Mouse (Mus musculus): ENCODE data around the gene Eprs.

DNA sequence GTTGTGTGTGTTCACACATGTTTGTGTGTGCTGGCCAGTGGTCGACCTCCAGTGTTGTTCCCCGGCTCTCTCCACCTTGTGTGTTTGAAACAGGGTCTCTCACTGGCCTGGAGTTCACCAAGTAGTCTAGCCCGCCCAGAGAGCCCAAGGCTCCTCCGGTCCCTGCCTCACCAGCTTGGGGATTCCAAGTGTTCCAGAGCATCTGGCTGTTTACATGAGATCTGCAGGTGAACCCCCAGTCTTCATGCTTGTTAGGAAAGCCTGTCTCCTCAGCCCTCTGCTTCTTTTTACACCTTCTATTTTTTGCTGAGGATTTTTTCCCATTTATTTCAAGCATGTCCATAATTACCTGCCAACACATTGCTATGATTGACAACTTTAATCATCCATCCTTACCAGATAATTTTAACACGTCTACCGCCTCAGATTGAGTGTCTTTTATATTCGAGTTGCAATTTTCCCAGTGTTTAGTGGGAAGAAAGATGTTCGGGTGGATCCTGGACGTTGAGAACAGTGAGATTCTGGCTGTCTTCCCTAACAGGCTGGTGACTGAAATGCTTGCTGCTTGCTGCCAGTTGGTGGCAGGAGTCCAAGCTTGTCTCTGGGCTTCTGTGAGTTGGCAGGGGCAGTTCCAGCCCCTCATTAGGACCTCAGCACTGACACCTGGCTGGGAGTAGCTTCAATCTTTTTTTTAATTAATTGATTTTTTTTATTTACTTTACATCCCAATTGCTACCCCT lies 76.2 kb downstream of the Eprs start:
- no peak for TF ChIP-seq CTCF (IDR thresholded peaks at IDR 0.05; ENCODE audit: low read depth, low read length)
- TF ChIP-seq TAL1 (conservative IDR thresholded peaks at IDR 0.05; ENCODE audit: low read depth, low read length), result no peak
- TF ChIP-seq GATA1 (IDR thresholded peaks at IDR 0.05; ENCODE audit: borderline replicate concordance, low read length), result no peak
- no peak for TF ChIP-seq POLR2AphosphoS5 (IDR thresholded peaks at IDR 0.05; ENCODE audit: insufficient replicate concordance, low read depth, low read length)

All from G1E (cell line).